Mouse (Mus musculus): ENCODE measurements around the gene Higd1c.

The Higd1c gene

DNA sequence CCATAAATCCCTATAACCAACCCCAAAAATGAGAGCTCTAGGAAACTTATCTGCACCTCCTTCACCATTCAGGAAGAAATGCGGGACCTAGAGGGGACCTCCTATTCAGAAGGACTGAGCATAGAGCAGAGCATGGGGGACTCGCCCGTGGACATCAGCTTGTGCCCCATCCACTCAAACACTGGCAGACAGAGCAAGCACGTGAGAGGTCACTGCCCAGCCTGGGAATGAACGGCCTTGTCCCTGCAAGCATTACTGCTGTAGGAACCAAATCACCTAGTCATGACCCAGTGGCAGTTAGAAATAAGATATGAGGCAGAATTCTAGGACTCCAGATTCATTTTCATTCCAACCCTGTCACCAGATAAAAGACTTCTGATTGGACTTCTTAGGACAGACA, 47.4 kb downstream of the Higd1c start:
- no peak for DNase-seq

DNA sequence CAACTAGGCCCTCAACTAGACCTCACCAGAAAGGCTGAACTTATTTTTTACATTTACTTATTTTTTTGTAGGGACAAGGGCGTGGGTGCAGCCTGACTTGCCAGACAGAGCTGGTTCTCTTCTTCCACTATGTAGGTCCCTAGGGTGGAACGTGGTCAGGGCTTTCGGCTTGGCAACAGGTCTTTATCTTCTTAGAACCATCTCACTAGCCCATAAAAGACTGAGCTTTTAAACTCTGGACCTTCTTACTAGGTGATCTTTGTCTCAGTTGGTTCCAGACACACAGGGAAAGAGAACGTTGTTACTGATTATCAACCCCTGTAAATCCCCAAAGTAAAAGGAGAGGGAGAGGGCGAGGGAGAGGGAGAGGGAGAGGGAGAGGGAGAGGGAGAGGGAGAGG, 49.0 kb downstream of the Higd1c start:
- no peak for DNase-seq

DNA sequence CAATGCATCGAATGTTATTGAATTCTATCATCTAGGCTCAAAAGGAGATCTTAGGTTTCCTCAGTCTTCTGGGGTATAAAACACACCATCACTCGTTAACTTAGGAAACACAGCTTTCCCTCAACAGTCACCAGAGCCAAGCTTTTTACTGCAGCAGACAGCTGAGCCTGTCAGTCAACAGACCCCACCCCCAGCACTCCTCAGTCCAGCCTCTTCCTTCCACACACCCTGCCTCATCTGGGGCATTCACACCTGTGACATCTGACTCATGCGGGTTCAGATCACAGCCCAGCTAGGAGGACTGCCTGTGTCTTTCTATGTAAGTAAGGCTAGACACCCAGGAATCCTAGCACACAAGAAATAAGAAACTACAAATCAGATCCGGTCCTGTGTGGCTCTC, 49.7 kb downstream of the Higd1c start:
- no peak for DNase-seq

DNA sequence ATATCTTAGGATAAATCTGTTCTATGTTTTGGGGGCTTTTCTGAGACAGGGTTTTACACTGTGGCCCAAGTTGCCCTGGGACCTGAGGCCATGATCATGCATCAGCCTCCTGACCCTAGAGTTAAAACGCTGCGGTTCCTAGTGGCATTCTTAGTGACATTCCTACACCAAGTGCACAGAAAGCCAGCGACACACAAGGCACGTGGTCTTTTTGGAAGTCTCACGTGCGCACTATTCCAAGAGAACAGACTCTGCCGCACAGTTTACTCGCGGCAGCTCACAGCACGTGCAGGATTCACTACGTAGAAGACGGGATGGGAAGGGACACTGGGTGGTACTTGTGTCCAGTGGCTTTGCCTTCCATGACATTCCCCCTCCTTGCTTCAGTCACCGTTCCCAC, 50.6 kb downstream of the Higd1c start:
- DNase-seq: no peak

DNA sequence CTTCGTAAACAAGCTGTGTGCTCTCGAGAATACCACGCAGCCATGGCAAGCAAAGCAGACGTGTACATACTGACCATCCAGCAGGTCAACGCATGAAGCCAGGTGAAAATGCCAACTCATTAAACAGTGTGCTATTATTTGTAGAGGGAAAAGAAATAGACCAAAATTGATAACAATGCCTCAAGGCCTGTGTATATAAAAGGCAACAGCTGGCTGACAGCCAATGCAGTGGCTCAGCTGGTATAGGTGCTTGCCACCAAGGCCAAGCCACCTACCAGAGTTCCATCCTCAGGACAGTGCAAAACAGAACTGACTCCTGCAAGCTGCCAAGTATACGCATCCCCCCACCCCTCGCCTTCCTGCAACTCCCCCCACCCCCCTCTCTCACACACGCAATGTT, 51.3 kb downstream of the Higd1c start:
- peak; percentile 19 to 28 for DNase-seq

DNA sequence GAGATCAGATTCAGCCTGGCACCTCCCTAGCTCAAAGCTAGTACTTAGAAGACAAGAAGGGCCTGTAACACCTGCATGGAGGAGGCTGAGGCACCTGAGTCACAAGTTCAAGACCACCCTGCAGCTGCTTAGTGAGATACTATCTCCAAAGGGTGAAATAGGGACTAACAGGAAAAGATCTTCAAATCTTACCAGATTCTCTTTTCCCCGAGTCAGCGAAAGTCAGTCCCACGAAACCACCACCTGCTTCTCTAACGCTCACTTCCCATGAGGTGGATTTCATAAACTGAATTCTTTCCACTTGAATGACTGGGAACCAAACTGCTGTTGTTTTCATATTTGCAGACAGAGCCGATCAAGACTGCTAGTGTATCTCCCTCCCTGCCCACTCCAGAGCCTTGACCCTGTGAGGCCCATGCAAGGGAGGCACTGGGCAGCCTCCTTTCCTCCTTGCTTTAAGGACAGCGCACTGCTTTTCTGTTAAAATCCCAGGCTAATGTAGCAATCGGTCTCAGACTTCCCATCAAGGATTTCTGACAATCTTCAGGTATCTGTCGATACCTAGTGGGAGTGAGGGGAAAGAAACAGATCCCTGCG, 53.6 kb downstream of the Higd1c start:
- no peak for DNase-seq

DNA sequence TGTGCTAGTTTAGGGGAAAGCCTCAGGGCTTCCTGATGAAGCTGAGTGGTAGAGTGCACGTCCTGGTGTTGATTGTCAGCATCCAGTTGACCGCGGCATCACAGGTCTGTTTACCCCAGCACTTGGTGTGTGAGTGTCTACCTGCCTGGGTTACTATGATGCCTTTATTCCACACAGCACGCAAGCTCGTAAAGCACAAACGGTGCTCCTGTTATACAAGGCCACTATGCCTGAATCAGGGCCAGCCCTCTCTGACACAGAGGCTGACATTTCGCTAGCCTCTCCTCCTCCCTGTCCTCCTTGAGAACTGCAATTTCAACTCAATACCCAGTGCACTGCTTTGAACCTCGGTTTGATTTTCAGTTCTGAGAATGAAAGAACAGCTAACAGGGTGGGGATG, 55.0 kb downstream of the Higd1c start:
- no peak for DNase-seq

DNA sequence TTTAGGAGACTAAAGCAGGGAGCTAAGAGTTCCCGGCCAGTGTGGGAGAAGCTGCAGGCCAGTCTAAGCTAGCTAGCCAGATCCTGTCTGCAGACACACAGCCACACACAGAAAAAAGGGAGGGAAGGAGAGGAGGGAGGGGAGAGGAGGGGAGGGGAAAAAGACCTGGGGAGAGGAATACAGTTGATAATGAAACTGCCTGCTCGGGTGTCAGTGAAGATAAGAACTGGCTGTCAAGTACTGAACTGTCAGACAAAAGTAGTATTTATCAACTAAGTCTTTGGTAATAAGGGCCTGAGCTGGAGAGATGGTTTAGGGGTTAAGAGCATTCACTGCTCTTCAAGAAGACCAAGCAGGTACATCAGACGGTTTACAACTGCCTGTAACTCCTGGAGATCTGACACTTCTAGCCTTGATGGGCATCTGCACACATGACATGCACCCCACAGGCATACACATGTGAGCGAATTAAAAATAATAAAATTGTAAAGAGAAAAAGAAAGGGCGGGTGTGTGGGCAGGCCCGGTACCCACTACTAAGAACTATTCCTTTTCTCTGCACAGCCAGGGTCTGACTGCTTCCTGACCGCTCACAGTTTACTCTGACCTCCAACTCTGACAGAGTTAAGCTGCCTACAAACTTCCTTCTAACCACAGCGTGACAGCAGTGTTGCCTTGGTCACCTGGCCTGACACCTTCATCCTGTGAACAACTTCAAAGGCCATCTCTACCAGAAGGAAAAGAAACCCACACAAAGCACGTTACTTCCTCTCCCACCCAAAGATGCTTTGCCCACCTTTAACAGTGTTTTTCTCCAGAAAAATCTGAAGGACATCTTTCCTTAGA, 55.8 kb downstream of the Higd1c start:
- DNase-seq: no peak

DNA sequence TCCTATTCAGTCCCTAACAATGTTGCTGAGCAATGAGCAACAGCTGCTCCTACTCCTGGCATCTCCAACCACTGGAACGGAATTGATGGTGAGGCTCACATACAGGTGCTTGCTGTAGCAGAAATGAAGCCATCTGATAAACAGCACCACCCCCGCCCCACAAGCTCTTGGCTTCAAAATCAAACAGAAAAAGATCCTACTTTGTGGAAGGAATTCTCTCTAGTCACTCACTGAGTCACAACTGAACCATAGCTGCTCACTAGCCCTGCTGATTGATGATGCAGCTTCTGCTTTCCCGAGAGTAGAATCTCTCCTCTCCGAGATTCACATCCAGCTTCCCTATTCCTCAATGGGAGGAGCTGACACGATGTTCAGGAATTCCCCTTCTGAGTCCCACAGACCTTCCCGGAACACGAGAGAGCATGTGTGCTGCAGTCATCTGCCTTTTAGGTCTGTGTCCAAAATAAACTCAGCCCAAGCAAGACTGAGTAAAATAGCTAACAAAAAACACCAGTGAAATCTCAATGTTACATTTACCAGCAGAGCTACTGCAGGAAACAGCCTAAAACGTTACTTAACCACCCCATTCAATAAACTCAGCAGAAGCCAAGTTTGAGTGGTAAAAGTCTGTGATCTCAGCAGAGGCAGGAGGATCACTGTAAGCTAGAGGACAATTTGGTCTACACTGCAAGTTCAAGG, 56.9 kb downstream of the Higd1c start:
- no peak for DNase-seq

DNA sequence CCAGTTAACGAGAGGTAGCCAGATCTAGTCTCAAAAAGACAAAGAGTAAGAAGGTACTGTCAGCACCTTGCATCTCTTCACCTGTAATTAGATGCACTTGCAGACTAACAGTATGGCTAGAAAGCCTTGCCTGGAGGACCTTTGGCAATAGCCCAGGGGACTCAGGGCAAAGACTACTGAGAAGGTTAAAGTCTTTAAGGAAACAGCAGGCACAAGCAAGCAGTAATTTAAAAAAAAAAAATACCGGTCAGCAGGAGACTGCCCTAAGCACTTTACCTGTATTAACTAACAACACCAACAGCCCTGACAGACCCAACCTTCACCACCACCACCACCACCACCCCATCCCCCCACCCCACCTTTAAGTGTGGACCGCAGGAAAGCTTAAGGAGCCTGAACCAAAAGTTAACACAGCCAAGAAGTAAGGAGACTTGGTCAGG, 57.4 kb downstream of the Higd1c start, which contains the start of gene Gm5475:
Gene Gm5475, plus strand, starts transcription at position 390 of the 440 bp plus-strand sequence.
- peak; percentile 22 to 26 for DNase-seq

DNA sequence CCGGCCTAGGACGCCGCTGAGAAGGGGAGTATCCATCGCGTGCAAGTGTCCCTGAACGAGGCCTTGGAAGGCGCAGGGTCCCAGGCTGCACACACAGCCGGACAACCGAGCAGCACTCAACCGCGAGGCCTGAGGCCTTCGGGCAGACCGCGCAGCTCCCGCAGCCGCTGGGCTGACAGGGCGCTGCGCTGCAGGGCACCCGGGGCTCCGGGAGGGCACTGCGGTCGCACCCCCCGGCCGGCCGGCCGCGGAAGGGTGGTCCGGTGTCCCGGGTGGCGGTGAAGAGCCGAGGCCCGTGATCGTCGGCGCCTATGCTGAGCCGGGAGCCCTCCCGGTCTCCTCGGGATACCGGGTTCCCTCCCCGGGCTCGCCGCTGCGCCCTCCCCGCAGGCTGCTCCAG, 58.1 kb downstream of the Higd1c start:
- no peak for DNase-seq

DNA sequence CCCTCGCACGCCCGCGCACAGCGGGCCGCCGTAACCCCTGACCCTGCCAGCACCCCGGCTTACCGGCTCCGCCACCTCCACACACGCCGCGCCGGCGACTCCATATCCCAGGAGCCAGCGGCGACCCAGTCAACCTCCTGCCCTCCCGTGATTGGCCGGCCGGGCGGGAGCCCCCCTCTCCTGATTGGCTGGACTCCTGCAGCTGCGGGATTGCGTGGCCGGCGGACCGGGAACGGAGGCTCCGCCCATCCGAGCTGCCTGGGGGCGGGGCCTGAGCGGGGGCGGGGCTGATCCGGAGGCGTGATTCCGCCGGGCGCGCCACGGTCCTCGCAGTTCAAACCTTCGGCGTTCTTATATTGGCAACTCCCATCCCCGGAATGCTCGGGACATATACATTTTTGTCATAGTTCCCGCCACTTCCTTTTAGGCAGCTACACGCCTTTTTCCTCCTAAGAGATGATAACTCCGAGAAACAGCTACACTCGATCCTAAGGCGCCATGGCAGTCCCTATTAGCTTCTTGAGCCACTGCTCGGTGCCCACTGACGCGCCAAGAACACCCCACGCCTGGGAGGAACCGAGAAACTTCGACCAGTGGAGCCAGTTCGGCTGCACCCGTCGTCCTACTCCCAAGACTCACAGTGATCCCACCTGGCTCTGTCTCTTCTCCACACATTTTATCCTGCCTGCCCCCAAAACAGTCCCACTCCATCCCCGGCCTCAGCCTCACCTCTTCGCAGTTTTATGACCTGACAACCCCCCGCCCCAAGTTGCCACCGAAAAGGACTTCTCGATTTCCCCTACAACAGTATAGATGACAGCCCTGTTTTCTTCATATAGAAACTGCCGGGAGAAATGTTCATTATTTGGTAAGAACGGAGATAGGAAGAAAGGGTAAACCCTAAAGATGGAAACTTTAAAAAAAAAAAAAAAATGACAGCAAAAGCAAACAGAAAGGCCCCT, 58.8 kb downstream of the Higd1c start:
- DNase-seq: peak; percentile 98 to 99

DNA sequence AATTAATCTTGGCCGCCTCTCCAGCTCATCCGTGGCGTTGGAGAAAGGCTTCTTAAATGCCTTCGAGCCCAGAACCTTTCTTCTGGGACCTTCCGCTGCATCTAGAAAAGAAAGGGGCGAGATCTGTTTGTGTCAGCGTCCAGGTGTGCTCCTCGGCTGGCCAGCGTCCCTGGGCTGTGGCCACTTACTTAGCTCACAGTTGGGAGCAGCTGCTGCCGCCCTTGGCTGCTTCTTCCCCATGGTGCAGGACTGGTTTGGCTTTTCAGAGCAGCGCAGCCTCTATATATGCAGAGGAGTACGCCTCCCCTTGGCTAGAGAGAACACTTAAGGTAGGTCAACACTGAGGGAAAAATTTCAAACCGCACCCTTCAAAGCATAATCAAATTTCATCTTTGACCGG, 59.6 kb downstream of the Higd1c start:
- peak; percentile 44 to 45 for DNase-seq

DNA sequence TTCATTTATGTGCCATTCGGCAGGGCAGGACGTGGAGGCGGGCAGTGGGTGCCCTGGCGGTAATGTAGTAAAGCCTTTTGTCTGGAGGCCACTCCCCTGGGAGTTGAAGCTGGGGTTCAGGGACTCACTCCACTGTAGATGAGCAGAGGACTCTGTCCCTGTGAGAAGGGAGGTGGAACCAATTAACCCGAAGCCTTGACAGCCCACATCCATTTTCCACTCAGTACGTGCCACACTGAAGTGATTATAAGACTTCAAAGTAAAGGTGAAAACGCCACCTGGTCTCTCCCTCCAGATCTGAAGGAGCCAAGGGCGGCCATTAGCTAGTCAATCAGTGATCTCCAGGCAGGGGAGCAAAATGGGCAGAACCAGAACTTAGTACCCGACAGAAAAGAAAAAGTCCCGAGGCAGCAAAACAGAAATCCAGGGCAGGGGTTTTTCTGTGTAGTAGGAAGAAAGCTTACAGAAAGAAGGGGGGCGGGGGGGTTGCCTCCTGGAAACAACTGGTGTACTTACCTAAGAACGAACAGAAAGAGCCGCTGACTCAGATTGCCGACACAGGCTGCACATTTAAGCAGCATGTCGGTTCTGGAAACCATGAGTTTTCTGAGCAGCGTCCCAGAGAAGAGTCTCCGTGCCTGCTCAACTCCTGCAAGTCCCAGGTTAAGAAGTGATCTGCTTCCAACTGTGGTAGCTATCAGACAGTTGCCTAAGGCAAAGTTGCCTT, 60.2 kb downstream of the Higd1c start, which contains the start of gene Slc11a2:
Gene Slc11a2, minus strand, starts transcription at position 677 of the 727 bp plus-strand sequence.
- DNase-seq: peak in 1 of 2 experiments; percentile 21

DNA sequence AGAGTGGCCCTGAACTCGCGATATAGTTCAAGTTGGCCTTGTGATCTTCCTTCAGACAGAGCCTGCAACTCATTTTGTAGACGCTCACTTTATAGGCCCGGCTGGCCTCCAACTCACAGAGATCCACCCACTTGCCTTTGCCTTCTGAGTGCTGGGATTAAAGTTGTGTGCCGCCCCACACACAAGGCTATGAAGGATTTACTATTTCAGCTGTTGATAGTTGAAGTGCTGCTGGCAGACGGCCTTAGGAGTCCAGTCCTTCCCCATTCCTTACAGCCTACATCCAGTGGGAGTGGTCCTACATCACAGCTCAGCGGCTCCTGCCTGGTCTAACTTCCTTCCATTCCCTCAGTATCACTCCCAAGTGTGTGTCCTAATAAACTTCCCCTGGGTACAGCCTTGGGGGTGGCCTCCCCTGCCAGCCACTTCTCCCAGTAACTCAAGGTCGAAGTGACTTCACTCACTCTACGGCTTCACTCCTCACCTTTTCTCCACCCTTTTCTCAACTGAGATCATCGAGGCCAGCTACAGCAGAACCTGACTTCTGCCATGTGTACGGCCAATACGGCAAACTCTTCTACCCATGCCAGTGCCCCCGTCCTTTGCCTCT, 64.1 kb downstream of the Higd1c start:
- no peak for DNase-seq

DNA sequence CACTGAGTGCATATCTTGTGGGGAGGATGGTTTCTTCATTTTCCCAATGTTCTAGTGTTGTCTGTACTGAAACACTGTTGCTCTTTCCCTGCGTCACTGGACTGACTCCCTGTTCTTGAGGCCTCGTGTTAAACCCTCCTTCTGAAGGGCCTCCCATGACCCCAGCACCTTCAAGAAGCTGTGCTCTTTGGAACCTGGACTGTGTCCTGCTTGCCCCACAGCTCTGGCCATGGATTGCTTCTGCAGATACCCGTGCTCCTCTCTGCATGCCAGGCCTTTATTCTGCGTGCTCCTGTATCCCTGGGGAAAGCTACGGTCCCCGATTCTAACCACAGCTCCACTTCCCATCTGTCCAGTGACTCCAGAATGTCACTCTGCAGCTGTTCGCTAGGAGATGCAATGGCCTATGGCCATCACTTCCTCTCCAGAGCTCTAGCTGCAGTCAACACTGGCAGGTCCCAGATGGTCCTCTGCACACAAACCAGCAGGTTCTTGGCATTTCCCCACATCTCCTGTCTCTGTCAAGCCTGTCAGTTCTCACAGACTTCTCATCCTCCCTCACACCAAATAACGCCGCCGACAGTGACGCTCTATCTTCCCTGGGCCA, 65.7 kb downstream of the Higd1c start:
- DNase-seq: peak; percentile 93

DNA sequence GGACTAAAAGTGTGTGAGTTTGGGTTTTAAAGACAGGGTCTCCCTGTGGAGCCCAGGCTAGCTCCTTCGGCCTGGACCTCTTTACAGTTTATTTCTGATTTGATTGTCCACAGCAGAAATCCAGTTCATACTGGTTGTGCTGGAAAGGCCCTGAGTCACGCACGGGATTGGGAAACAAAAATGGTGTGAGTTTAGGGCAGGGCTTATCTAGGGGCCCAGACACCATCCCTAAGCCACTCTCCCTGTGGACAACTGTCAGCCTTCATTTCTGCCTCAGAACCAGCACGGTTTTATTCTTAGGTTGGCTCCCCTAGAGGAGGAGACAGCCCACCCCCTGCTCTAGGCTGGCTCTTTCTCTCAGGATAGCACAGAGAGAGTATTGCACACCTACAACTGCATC, 68.9 kb downstream of the Higd1c start:
- no peak for DNase-seq

Data from cerebellum, postnatal 10 days (tissue).